ENCODE assay signal across 8 mouse cellular contexts in the genomic region with DNA sequence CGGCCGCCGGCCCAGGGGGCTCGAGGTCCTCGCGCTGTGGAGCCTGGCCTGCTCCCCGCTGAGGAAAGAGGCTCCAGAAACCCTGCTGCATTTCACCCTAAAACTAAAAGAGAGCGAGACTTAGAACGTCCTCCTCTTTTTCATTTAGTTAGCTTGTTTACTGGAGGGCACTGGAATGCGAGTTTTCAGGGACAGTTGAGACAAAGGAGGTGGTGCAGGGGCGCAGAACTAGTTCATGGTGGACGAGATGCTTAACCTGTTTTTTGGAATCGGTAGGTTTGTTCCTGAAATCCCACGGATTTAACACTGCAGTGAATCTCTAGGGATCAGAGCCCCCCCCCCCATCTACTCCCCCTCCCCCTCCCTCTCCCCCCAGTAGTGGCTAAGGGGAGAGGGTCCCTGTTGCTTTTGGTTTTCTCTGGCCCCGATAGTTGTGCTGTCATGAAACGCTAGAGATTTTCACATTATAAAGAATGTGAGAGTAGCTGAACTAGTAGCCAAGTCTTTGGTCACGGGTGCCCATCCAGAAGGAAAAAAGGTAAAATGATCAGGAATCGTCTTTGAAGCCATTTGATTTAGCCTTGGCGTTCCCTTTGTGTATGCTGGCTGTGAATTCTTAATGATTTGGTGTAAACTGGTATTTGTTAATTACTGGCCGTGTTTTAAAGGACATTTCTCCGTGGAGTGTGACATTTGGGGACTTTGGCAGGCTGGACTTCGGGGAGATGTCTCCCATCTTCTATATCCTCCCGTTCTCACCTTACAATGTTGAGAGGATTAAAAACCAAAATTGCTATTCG. TPM values are rescaled to one million over a fixed set of nuclear protein-coding genes. Genes with fewer than 3 reads are reported as not detected.
A peak's percentile ranks its signal among the peaks of the same experiment; 100 is the strongest.
DNase-seq lines count a peak whose midpoint lies in the region; ATAC-seq and TF ChIP-seq lines count a peak whose summit lies in the region.

No protein-coding gene starts in this region.

- no peaks in the 10 kb centered on the region for H3K9me3 ChIP-seq in heart, postnatal 0 days (replicated peaks; ENCODE audit: control insufficient read depth, low read length)

- peaks cover 42% of the 10 kb centered on the region for H3K4me1 ChIP-seq in bone marrow macrophage, adult 2 months (ENCODE audit: control insufficient read depth, insufficient read depth, low read length)
- 0 out of 2 replicates have a peak, but pooled peaks cover 8% of the 10 kb centered on the region for H3K4me1 ChIP-seq in heart, postnatal 0 days (ENCODE audit: control insufficient read depth, insufficient read depth)

- no peak for TF ChIP-seq EP300 in heart, postnatal 0 days (IDR thresholded peaks at IDR 0.05; ENCODE audit: low read depth)

- peaks cover 54% of the 10 kb centered on the region for H3K79me2 ChIP-seq in macrophage (ENCODE audit: inconsistent target)

- H3K9ac ChIP-seq in heart, postnatal 0 days (replicated peaks; ENCODE audit: low read depth, low read length), result peak overlapping the region; percentile 98

- H3K27ac ChIP-seq in bone marrow macrophage, adult 2 months (ENCODE audit: insufficient read depth, low read depth, low read length), result peak overlapping the region; percentile 59
- peak overlapping the region; percentile 89 for H3K27ac ChIP-seq in heart, postnatal 0 days (ENCODE audit: low read depth)
- peak overlapping the region; percentile 87 for H3K27ac ChIP-seq in macrophage

- 9% methylated on average over 24 of the region's 24 CpGs for WGBS in heart, postnatal 0 days
- 1% methylated on average over 24 of the region's 24 CpGs for WGBS in macrophage (ENCODE audit: missing documents)

- intact Hi-C loops in left cerebral cortex, postnatal 36 days (cut with DNase I), result loop anchor here (5.0 kb wide), 3 partner anchors 61 to 106 kb away; a partner anchor contains a TSS

- ATAC-seq in heart, postnatal 0 days (ENCODE audit: insufficient read depth, low read depth), result no peak; the same call in 1 of the 2 replicates

- H3K36me3 ChIP-seq in heart, postnatal 0 days (replicated peaks; ENCODE audit: control insufficient read depth, insufficient read depth, low read length), result no peaks in the 10 kb centered on the region
- H3K36me3 ChIP-seq in macrophage (ENCODE audit: inconsistent target), result no peaks in the 10 kb centered on the region

- peak overlapping the region; percentile 100 for H3K4me2 ChIP-seq in heart, postnatal 0 days (ENCODE audit: low read depth, low read length)

- TF ChIP-seq POLR2A in bone marrow macrophage, adult 2 months (IDR thresholded peaks at IDR 0.05; ENCODE audit: borderline replicate concordance, low read depth, low read length), result no peak

- H3K27me3 ChIP-seq in heart, postnatal 0 days (ENCODE audit: control insufficient read depth, insufficient read depth, low read length), result no peaks in the 10 kb centered on the region

- H3K4me3 ChIP-seq in bone marrow macrophage, adult 2 months (ENCODE audit: insufficient read depth, low read length), result peak overlapping the region; percentile 87
- H3K4me3 ChIP-seq in heart, postnatal 0 days (ENCODE audit: low read depth, low read length), result peak overlapping the region; percentile 98
- peak overlapping the region; percentile 63 for H3K4me3 ChIP-seq in macrophage (ENCODE audit: inconsistent target)

- peak; percentile 16 for DNase-seq in kidney, adult 9 months
- no peak for DNase-seq in kidney, adult 18-20 months
- DNase-seq in heart, postnatal 0 days (ENCODE audit: low spot score), result peak; percentile 24
- DNase-seq in right cerebral cortex, postnatal 25 days, result no peak
- DNase-seq in adrenal gland, postnatal 36 days, result no peak
- DNase-seq in left cerebral cortex, postnatal 36 days (ENCODE audit: low spot score in 2 of 2), result no peak

- no peak for TF ChIP-seq CTCF in bone marrow macrophage, adult 2 months (IDR thresholded peaks at IDR 0.05; ENCODE audit: low read depth, low read length)
- TF ChIP-seq CTCF in heart, postnatal 0 days (IDR thresholded peaks at IDR 0.05; ENCODE audit: low read depth), result no peak

RNA-seq across cellular contexts. Expression of a gene that starts 0.8 kb away (rescaled TPM):
- polyA plus RNA-seq in bone marrow macrophage, adult 2 months (2012; ENCODE audit: insufficient read depth, insufficient read length, missing spikeins), result 504 and 635 TPM in 2 replicates
- 32.7 and 47.6 TPM in 2 replicates for total RNA-seq in heart, postnatal 0 days (2014; rRNA removed; ENCODE audit: low replicate concordance)
- polyA plus RNA-seq in heart, postnatal 0 days (2015; fragmentation: Nextera tagmentation; extraction: Ambion mirVana), result 42.3 and 46.1 TPM in 2 replicates
- 10 to 100 TPM in 25 of 26 experiments, 1 to 10 TPM in 1; 8.6 to 73.4 (median 52.4) TPM for total RNA-seq in macrophage (2018; cell fraction: chromatin; rRNA removed)
- total RNA-seq in macrophage (2018; cell fraction: cytosol; rRNA removed), result 100 to 1,000 TPM; 215 to 303 (median 274) TPM
- total RNA-seq in macrophage (2018; cell fraction: nucleus; rRNA removed), result 100 to 1,000 TPM in 18 of 26 experiments, 10 to 100 TPM in 8; 42.9 to 166 (median 120) TPM
- polyA plus RNA-seq in macrophage (2018), result 245 to 360 TPM (median 267 TPM) in 3 replicates
- 10 to 100 TPM; 90.3 to 98.0 TPM for total RNA-seq in adrenal gland, postnatal 36 days (2021)
- 100 to 1,000 TPM; 104 to 105 TPM for total RNA-seq in left cerebral cortex, postnatal 36 days (2021)

Comparison
In these comparisons a context has a peak if more than half of its experiments do, and no peak if none do; other contexts are left out.
1. DNase-seq: peak in kidney, adult 9 months (single experiment) and heart, postnatal 0 days (single experiment); none in kidney, adult 18-20 months (single experiment), right cerebral cortex, postnatal 25 days (single experiment), adrenal gland, postnatal 36 days (0 of 2) and left cerebral cortex, postnatal 36 days (0 of 2).
2. Peak in every context shown above with its lines, with median percentiles within 50 percentile points of each other: H3K27ac ChIP-seq and H3K4me3 ChIP-seq.